Mouse (Mus musculus): ENCODE results near the gene Alg3.

The Alg3 gene

DNA sequence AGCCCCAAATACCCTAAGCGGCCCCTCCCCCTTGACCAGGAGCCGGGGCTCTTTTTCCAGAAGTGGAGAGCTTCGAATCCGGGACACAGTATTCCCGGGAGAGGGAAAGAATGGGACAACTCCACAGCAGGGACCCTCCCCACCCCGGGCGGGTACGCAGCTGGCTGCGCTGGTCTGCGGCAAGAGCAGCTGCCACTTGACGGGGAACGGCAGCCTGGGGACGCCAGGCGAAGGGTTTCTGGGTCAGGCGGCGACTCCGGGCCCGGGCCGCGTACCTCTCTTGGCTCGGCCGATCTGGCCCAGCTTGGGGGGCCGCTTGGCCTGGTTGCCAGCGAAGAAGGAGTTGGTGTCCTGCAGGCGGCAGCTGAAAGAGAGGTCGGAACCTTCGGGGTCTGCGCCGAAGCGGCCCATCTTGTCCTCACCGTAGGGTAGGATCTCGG, 9.2 kb upstream of the Alg3 start:
- POLR2A ChIA-PET, result interaction anchor here (0.5 to 5.8 kb wide), 44 partner anchors 7 to 329 kb away, joined by 3 to 87 read pairs (median 6); partner anchors contain the start of genes Alg3 (in 3 of the 4), Eef1akmt4 (in 3 of the 4), Gm49333 (in 3 of the 4) and Abcf3 (in 2 of the 4)
- CTCF ChIA-PET, result interaction anchor here in 3 of 4 experiments (0.9 to 1.0 kb wide), 3 partner anchors 9 to 141 kb away, joined by 3 read pairs; partner anchors contain the start of genes Alg3 (in 1 of the 3), Dvl3 (in 1 of the 3), Eef1akmt4 (in 1 of the 3) and Gm49333 (in 1 of the 3)

DNA sequence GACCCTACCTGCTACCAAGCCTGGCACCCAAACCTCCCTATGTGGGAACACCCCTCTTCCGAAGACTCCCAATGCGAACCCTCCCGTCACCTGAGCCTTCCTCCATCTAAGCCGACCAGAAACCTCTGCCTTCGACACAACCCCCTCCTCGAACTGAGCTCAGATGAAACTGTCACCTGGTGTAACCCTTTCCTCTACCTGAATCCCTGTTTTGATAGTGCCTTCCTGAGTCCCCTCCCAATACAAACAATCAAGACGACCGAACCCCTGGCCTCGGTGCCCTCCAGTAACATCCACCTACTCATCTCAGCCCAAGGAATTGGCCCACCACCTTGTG, 8.8 kb upstream of the Alg3 start:
- CTCF ChIA-PET, result interaction anchor here in 3 of 4 experiments (0.9 to 1.1 kb wide), 4 partner anchors 9 to 141 kb away, joined by 3 read pairs; partner anchors contain the start of genes Alg3 (in 1 of the 3), Dvl3 (in 1 of the 3), Eef1akmt4 (in 1 of the 3) and Gm49333 (in 1 of the 3)

DNA sequence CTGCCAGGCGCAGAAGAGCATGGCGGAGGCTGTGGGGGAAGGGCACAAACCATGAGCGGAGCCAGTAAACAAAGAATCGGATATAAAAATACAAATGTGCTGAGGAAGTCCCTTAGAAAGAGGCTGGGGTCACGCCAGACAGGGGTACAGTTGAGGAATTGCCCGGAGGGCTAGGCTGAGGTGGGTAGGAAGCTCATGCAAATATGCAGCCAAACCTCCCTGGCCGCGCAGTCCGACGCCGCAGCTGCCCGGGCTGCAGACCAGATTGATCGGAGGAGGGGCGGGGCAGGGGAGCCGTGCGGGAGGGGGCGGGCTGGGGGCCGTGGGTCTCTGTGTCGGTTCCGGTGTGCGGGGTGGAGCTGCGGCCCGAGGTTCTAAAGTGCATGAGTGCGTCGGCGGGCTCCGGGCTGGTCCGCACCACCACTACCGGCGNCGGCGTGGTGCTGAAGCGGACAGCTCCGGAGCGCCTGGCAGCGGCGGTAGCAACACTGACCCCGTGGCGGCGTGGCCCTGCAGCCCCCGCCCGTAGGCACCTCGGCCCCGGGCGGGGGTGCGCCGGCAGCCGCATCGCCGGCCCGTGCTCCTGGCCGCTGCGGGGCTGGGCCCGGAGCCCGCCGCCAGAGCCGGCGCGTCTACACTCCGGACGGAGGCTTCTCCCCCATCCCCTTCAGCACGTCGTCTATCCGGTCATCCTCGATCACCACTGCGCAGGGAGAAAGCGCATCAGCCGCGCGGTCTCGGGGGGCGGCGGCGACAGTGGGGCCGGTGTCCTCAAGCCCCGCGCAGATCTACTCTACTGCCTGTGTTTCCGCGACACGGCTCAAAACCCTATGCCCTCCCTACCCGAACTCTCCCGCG, 8.2 kb upstream of the Alg3 start:
- ChIA-PET POLR2A (interaction anchor here in 3 of 4 experiments (0.6 to 5.8 kb wide), 37 partner anchors 8 to 719 kb away, joined by 3 to 87 read pairs (median 5); partner anchors contain the start of genes Alg3 (in 3 of the 3), Eef1akmt4 (in 3 of the 3), Gm49333 (in 3 of the 3) and Dvl3 (in 2 of the 3)), CTCF (interaction anchor here in 2 of 4 experiments (0.9 to 1.1 kb wide), 2 partner anchors 123 to 142 kb away, joined by 3 read pairs; no protein-coding TSS in a partner anchor)

More for the DNA sequence above, 8.8 kb upstream of the Alg3 start:
- POLR2A ChIA-PET, result interaction anchor here (0.5 to 5.8 kb wide), 47 partner anchors 7 to 318 kb away, joined by 3 to 87 read pairs (median 6); partner anchors contain the start of genes Alg3 (in 3 of the 4), Eef1akmt4 (in 3 of the 4), Gm49333 (in 3 of the 4) and Abcf3 (in 2 of the 4)

DNA sequence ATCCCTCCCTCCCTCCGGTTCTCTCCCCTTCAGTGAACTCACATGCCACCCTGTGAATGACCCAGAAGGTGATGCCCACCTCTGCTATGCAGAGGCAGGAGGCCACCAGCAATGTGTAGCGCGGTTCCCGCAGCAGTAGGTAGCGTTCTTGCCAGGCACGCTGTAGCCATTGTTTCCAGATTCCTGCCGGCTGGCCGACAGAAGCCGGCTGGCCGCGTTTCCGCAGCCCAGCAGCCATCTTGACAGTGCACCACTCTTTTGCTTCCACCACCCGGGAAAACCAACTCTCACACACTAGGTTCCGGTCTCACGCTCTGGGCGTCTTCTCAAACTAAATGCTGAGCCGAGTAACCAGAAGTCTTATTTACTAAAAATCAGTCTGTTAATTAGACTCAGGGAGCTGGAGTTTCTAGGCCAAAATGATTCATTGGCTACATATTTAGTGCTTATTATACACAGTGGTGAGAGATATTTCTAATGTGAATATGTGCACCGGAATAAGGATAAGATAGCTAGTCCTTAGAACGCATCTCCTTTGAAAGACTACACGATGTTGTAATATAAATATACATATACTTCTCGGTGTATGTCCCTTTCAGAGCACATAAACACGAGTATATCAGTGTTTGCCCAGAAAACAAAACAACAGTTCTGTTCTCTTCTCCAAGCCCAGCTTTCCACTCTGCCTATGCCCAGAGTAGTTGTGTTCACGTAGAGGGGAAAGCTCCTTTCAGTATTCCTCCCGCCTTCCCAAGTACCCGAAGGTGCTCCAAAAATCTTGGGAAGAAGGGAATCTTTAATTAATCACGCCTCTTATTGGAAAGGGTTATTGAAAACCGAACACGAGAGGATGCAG, 806 bp downstream of the Alg3 start:
- CTCF ChIA-PET, result interaction anchor here (0.6 to 1.5 kb wide), 8 partner anchors 10 to 860 kb away, joined by 3 to 7 read pairs (median 3); partner anchors contain the start of gene Camk2n2 (in 1 of the 4)
- POLR2A ChIA-PET, result interaction anchor here (0.5 to 4.3 kb wide), 93 partner anchors 7 to 1733 kb away, joined by 3 to 87 read pairs (median 4); partner anchors contain the start of genes Camk2n2 (in 4 of the 4), Abcf3 (in 3 of the 4), Ap2m1 (in 3 of the 4) and Eif2b5 (in 3 of the 4)

DNA sequence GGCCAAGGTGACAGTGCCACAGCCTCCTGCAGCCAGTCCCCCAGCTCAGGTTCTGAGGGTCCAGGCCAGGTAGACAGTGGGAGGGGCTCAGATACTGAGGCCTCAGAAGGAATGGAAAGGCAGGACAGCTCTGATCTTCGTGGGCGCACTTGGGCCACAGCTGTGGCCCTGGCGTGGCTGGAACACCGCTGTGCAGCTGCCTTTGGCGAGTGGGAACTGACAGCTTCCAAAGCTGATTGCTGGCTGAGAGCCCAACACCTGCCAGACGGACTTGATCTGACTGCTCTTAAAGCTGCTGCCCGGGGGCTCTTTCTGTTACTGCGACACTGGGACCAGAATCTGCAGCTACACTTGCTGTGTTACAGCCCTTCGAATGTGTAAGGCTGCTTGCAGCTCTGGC, 6.8 kb downstream of the Alg3 start:
- ChIA-PET POLR2A (interaction anchor here in 3 of 4 experiments (0.6 to 3.5 kb wide), 11 partner anchors 8 to 146 kb away, joined by 3 to 19 read pairs (median 4); partner anchors contain the start of genes Camk2n2 (in 2 of the 3) and Ap2m1 (in 1 of the 3)), CTCF (no interaction called here)

DNA sequence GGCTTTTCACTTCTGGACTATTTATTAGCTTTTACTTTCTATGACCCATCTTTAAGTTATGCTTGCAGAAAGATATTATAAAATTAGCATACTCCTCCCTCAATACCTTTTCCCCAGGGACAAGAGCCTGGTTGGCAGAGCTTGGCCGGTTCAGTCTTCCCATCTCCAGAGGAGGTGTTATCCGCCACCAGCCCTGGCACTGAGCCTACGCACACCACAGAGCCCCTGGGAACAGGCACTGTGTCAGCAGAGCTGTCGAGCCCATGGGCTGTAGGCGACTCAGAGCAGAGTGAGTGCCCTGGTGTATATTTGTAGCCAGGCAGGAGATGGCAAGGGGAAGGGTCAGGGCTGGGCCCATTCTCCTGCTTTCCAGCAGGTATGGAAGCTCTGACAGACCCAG, 11.0 kb downstream of the Alg3 start:
- CTCF ChIA-PET, result no interaction called here
- POLR2A ChIA-PET, result interaction anchor here in 3 of 4 experiments (0.7 to 5.1 kb wide), 10 partner anchors 9 to 91 kb away, joined by 3 to 42 read pairs (median 4); partner anchors contain the start of genes Alg3 (in 1 of the 3), Ap2m1 (in 1 of the 3), Eef1akmt4 (in 1 of the 3) and Gm49333 (in 1 of the 3)

DNA sequence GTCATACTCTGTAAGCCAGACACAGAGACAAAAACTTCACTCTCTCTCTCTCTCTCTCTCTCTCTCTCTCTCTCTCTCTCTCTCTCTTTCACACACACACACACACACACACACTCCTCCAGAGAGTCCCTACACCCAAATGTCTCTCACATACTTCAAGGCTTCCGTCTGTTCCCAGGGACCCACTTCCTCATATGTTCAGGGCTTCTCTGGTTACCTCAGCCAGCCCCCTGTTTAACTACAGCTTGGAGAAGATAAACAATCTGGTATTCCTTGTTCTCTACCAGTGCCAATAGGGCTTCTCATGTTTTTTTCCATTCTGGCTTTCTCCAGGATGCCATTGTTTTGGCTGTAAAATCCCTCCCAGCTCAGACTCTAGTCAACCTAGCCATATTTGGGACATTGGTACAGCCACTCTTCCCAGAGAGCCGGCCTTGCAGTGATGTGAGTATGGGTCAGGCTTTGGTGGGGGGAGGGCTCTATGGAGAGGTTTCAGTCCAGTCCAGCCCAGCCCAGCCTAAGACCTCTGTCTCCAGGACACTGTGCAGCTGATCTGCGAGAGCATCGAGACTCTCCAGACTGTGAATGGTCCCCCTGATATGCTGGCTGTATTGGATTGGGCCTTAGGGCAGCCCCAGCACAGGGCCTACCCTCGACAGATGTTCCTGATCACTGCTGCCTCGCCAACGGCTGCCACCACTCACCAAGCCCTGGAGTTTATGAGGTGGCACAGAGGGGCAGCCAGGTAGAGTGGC, 14.7 kb downstream of the Alg3 start:
- CTCF ChIA-PET, result interaction anchor here in 1 of 4 experiments (0.6 kb wide), 1 partner anchor 48 kb away, joined by 3 read pairs; no protein-coding TSS in a partner anchor
- POLR2A ChIA-PET, result interaction anchor here in 3 of 4 experiments (0.7 to 1.7 kb wide), 8 partner anchors 8 to 100 kb away, joined by 3 to 6 read pairs (median 4); partner anchors contain the start of genes Eef1akmt4 (in 2 of the 3), Gm49333 (in 2 of the 3), Alg3 (in 1 of the 3) and Dvl3 (in 1 of the 3)

DNA sequence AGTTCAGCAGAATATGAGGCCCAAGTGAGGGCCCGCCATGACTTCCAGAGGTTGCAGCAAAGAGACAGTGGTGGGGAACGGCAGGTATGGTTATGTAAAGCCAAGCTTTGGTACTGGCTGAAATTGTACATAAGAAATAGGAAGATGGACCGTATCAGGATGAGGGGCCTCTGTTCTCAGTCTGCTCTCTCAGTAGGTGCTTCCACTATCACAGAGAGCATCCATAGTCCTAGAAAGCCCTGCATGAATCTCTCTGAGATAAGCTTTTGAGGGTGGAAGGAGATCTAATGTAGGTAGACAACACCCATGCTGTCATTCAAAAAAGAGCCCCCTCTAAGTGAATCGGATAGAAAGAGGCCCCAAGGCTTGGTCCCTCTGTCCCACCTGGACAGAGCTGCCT, 15.8 kb downstream of the Alg3 start:
- CTCF ChIA-PET, result interaction anchor here in 1 of 4 experiments (0.5 kb wide), 1 partner anchor 47 kb away, joined by 3 read pairs; no protein-coding TSS in a partner anchor
- POLR2A ChIA-PET, result interaction anchor here in 2 of 4 experiments (0.7 to 1.3 kb wide), 7 partner anchors 9 to 99 kb away, joined by 3 to 5 read pairs (median 3); partner anchors contain the start of genes Eef1akmt4 (in 1 of the 2) and Gm49333 (in 1 of the 2)

DNA sequence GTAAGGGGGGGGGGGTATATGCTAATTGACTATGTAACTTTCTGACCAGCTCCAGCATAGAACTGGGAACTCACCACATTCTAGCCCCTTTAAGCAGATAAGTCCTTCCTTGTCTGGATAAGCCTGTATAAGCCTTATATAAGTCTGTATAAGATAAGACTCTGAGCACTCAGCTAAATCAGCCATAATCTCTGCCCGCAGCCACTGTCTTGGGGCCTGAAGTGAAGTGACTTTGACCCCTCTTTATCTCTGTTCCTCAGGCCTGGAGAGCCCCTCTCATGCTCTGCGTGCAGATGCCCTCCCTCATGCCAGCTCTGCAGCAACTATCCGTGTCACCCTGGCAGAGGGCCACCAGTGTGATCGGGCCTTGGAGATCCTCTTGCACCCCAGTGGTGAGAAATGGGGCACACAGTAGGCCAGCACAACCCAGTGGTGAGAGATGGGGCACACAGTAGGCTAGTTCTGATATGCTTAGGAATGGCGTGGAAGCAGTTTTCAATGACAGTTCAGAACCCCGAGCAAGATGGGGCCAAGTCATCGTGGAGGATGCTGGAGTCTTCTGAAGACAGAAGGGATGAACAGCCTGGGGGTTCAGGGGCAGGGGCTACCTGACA, 16.4 kb downstream of the Alg3 start:
- ChIA-PET POLR2A (interaction anchor here in 2 of 4 experiments (1.0 to 1.6 kb wide), 5 partner anchors 9 to 98 kb away, joined by 3 to 4 read pairs (median 3); no protein-coding TSS in a partner anchor), CTCF (interaction anchor here in 2 of 4 experiments (0.5 to 0.8 kb wide), 2 partner anchors 48 to 57 kb away, joined by 3 read pairs; no protein-coding TSS in a partner anchor)

DNA sequence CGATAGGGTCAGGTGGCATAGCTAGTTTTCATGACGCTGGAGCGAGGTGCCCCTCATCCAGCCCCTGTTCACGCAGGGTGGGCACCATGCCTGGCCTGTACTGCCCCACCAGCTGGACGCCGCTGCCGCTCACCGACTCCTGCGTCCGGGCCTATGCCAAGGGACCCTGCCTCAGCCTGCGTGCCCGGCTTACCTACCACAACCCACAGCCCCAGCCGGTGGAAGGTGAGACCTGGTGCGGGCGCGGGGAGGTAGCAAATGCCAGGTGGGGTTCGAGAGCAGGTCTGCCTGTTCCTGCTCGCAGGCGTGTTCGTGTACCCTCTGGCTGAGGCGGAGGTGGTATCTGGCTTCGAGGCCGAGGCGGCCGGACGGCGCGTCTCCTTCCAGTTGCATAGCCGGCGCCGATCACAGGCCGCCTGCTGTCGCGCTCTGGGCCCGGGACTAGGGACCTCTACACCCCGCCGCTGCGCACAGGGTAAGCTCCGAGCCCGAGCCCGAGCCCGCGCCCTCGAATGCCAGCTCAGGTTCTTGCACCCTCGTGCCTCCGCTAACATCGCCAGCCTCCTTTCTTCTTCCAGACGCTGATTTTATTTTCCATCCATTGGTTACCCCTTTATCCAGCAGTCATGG, 20.3 kb downstream of the Alg3 start:
- ChIA-PET POLR2A (interaction anchor here (0.6 to 3.2 kb wide), 25 partner anchors 10 to 132 kb away, joined by 3 to 21 read pairs (median 6); partner anchors contain the start of genes Alg3 (in 4 of the 4), Eef1akmt4 (in 4 of the 4), Gm49333 (in 4 of the 4) and Dvl3 (in 2 of the 4)), CTCF (interaction anchor here in 3 of 4 experiments (0.6 to 1.4 kb wide), 4 partner anchors 20 to 152 kb away, joined by 3 to 6 read pairs (median 4); partner anchors contain the start of genes Alg3 (in 1 of the 3), Eef1akmt4 (in 1 of the 3) and Gm49333 (in 1 of the 3))

DNA sequence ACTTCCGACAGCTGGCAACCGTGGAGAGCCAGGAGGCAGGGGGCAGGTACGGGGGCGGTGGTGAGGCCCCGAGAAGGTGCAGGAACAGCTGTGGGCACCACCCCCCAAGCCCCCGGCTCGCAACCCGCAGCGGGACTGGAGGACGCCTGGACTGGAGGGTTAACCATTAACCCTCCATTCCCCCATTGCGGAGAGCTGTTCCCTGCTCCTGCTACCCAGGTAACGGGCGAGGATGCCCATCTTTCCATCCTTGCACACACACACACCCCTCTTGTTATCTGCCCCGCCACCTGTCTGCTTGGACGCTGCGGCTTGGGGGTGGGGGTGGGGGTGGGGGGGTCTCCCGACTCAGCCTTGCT, 20.9 kb downstream of the Alg3 start:
- ChIA-PET POLR2A (interaction anchor here (1.0 to 3.2 kb wide), 19 partner anchors 11 to 92 kb away, joined by 3 to 21 read pairs (median 7); partner anchors contain the start of genes Alg3 (in 4 of the 4), Eef1akmt4 (in 4 of the 4), Gm49333 (in 4 of the 4) and Abcf3 (in 2 of the 4)), CTCF (interaction anchor here (0.6 to 1.4 kb wide), 5 partner anchors 21 to 350 kb away, joined by 3 to 6 read pairs (median 3); partner anchors contain the start of genes Alg3 (in 1 of the 4), Eef1akmt4 (in 1 of the 4), Gm49333 (in 1 of the 4) and Map6d1 (in 1 of the 4))

DNA sequence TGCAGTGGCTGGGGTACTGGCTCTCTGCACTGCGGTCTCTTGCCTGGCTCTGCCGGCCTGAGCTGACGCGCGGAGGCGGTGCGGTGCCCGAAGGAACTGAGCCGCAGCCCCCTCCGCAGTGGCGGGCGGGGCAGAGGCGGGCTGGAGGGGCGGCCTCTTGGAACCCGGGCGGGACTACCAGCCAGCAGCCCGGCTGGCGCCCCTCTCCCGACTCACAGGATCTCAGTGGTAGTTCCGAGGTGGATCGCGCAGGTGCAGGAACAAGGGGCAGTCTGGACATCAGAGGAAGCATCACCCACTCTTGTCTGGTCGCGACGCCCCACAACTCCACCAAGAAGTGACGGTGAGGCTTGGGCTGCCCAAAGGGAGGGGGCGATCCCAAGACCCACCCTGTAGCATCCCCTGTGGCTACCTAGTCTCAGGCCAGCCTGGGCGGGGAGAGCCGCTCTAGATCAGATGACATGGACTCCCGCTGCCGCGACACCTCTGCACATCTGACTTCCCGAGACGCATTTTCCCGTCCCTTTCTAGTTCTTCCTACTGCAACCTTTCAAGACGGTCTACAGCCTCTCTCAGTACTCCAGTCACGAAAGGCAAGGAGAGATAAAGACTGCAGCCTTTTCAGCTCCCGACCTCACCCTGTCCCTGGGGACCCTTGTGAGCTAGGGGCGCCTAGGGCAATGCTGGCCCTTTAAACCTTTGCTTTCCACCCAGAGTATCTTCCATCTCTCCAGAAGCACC, 21.4 kb downstream of the Alg3 start:
- ChIA-PET CTCF (interaction anchor here in 3 of 4 experiments (0.6 to 1.4 kb wide), 4 partner anchors 21 to 349 kb away, joined by 3 to 6 read pairs (median 3); partner anchors contain the start of genes Alg3 (in 1 of the 3), Eef1akmt4 (in 1 of the 3), Gm49333 (in 1 of the 3) and Map6d1 (in 1 of the 3)), POLR2A (interaction anchor here (0.5 to 3.2 kb wide), 21 partner anchors 9 to 195 kb away, joined by 3 to 21 read pairs (median 6); partner anchors contain the start of genes Alg3 (in 4 of the 4), Eef1akmt4 (in 4 of the 4), Gm49333 (in 4 of the 4) and Abcf3 (in 2 of the 4))

DNA sequence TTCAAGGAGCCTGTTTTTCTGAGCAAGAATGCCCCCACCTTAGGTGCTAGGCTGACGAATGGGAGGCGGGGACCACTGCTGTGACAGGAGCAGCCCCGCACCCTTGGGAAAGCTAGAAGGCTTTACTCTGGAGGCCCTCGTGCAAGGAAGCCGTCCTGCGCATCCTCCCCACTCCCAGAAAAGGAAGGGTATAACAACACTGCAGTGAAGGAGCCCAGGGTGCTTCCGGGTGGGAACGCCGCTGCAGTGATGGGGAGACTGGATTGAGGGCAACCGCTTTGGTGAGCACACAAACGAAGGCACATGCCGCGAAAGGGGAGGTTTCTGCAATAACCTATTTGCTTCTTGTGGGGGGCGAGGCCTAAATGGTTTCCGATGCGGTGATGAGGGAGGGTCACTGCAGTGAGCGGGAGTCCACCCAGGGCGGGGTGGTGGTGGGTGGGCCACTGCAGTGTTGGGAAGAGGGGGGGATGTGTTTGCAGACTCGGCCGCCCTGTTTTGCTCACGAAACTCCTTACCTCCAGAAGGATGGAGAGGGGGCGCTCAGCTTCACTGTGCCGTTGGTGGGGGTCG, 22.1 kb downstream of the Alg3 start, which contains the start of gene Vwa5b2:
Vwa5b2 (plus strand) TSS at position 106 of the 573 bp plus-strand sequence.
- POLR2A ChIA-PET, result interaction anchor here in 3 of 4 experiments (0.5 to 3.2 kb wide), 13 partner anchors 10 to 195 kb away, joined by 3 to 21 read pairs (median 6); partner anchors contain the start of genes Abcf3 (in 2 of the 3), Alg3 (in 2 of the 3), Eef1akmt4 (in 2 of the 3) and Gm49333 (in 2 of the 3)
- CTCF ChIA-PET, result no interaction called here

DNA sequence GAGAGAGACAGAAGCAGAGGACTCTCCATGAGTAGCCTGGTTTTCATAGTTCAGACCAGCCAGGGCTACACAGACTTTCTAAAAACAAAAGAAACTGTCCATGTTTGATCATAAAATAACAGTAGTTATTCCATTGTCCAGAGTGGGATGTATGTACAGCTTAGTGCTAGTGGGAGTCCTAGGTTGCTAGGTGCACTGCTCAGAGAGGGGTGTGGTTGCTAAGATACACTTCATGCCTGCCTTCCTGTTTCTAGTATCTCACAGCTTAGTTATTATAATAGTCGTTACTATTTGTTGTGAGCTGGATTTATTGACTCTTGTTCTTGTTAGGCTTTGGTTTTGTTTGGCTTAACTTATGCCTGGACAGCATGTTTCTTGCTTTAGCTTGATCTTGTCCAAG, 46.5 kb downstream of the Alg3 start:
- ChIA-PET CTCF (no interaction called here), POLR2A (interaction anchor here in 3 of 4 experiments (0.6 to 2.4 kb wide), 10 partner anchors 11 to 1451 kb away, joined by 3 to 8 read pairs (median 4); partner anchors contain the start of genes Abcf3 (in 1 of the 3), Alg3 (in 1 of the 3), Dvl3 (in 1 of the 3) and Eef1akmt4 (in 1 of the 3))

Data from embryonic stem cell, embryonic (primary cell).